Mouse (Mus musculus): ENCODE measurements around the gene Tmod3.

Gene Tmod3

GRCm38 (mm10) chr9:75559512-75560012, at the start of gene Tmod3:
Gene Tmod3 (minus strand): TSS chr9:75559657.
- DNase-seq: peak; percentile 95

GRCm38 (mm10) chr9:75607496-75607895, 48.0 kb upstream of the Tmod3 start:
- DNase-seq: no peak

DNA sequence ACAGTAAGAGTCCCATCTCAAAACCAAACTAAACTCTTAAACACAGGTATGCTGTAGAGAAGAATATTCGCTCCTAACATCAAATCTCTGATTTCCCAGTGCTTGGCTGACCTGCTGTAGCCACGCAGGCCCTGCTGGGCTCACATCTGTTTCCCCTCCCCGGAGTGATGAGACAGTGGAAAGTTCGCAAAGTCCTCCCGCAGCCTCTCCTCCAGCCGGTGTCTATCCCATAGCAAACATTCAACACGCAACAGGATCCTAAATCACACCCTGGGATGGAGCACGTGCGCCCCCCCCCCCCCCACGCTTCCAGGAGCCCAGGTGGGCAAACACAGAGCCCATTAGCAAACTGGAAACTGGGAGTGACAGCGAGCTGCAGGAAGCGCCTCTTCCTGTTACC, 42.1 kb upstream of the Tmod3 start:
- DNase-seq: no peak

DNA sequence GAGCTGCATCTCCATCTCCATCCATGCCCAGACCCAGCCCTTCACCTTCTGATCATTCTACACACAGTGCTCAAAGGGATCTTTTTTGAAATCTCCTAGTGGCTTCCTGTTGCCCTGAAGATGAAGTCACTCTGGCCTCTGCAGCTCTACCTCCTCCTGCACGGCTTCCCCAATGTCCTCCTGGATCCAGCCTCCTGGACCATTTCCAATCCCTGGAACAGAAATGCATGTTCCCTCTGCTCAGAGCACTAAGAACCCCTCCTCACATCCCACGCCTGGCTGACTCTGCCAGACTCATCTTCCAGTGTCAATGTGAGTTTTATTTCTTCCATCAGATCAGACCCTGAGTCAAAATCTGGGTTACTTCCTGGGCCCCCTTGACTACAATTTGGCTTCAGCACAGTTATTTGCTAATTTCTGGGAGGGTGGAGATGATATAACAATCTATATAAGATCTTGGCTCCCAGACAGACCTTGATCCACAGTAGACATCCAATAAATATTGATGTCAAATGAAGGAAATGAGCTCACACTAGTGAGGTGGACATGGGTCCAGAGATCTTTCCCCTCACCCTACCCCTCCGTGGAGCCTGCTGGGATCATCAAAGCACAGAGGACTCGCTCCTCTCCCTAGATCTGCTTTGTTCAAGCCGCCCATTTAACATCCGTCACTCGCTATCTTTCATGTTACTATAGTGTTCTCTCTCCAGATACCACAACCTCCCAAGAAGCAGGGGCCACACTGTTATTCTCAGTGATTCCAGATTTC, 40.9 kb upstream of the Tmod3 start:
- DNase-seq: no peak

DNA sequence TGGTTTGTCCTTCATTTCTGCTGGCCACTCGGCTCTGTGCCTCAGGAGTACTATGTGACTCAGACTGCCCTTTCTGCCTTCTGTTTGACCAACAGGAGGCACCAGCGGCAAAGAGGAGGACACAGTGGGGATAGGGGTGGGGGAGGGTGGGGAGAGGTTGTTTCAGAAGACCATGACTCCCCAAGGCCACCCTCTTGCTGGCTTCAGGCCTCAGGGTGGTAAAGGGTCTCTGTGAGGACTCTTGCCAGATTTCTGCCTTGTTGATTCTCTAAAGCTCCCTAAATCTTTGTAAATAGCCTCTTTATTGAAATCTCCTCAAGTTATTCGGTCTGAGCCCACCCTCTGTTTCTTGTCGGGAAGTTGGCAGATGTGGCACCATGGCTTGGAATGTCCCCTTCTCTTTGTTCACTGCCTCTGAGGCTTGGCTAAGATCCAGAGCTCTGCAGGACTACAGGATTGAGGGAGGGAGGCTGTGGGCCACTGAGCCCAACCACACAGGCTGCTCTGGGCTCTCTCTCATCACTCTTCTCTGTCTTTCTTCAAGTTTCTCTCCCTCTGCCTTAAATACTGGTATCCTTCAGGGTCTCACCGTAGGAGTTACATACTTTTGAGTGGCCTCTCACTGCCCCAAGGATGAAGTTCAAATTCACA, 39.9 kb upstream of the Tmod3 start:
- peak; percentile 43 for DNase-seq

DNA sequence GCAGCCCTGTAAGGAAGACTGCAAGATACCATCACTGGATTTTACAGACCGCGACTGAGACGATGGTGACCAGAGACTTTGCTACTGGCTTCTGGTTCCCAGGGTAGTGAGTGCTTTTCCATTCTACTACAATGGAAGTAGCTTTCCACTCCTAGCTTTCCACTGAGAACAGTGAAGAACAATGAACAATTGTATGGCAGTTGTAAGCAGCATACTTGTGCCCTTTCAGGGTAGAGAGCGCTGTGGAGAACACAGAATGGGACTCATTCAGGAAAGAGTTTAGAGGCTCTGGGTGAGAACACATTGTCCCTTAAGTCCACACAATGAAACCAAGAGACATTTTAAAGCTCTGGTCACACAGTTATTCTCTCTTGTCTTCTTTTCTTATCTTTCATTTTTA, 38.1 kb upstream of the Tmod3 start:
- DNase-seq: no peak

DNA sequence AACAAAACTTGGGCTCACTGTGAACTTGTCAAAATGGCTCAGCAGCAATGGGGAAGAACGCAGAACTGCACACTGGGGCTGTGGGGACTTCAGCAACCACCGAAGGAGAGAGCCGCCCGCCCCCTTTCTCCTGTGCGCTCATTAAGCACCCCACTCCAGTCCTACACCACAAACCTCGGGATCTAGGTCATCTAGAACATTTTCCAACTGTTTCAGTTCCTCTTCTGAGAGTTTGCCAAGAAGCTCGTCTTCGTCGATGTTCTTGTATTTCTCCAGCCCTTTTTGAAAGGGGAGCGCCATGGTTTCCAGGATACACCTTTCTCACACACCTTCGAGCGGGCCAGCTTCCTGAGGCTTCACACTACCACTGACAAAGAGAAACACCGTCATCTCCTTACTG, 37.6 kb upstream of the Tmod3 start:
- DNase-seq: no peak

- DNase-seq: no peak
Measured at GRCm38 (mm10) chr9:75593481-75593880, 34.0 kb upstream of the Tmod3 start.

- no peak for DNase-seq
Measured at GRCm38 (mm10) chr9:75589850-75590790, 30.7 kb upstream of the Tmod3 start.

GRCm38 (mm10) chr9:75581694-75582350, 22.4 kb upstream of the Tmod3 start:
- no peak for DNase-seq

- DNase-seq: no peak
Measured at GRCm38 (mm10) chr9:75579321-75579720, 19.9 kb upstream of the Tmod3 start.

DNA sequence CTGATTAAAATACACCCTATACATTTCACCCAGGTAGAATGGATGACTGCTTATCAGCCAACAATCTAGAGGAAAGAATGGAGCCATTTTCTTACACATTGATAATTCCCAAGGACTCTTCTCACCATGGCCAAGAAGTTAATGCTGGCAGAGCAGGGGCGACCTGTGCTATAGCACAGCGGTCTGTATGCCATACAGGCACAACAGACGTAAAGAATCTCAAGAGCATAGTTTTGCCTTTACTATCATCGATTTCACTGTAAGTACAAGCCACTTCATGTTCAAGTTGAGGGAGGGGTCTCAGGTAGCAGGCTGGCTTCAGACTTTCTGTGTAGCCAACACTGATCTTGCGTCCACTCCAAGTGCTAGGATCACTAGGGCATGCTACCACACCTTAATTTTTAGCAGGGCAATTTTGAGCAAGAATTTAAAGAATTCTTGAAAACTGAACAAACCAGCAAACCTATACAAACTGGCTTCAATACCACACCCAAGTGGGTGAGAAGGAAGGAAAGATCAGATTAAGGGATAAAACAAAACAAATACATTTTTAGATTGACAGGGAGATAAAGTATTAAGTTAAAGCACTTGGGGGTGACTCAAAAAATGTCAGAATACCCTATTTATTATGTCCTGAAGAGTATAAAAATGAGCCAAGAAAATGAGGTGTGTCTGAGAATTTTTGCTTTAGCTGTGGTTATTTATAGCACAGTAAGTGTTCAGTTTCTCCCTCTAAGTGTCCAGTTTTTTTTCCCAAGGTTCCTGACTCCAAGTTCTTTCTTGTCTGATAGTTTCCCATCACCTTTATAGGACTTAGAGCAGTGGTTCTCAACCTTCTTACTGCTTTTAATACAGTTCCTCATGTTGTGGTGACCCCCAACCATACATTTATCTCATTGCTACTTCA, 11.8 kb upstream of the Tmod3 start:
- DNase-seq: no peak

- DNase-seq: no peak
Measured at GRCm38 (mm10) chr9:75568399-75568798, 8.9 kb upstream of the Tmod3 start.

- no peak for DNase-seq
Measured at GRCm38 (mm10) chr9:75564892-75565291, 5.4 kb upstream of the Tmod3 start.

GRCm38 (mm10) chr9:75563622-75564021, 4.2 kb upstream of the Tmod3 start:
- DNase-seq: no peak

DNA sequence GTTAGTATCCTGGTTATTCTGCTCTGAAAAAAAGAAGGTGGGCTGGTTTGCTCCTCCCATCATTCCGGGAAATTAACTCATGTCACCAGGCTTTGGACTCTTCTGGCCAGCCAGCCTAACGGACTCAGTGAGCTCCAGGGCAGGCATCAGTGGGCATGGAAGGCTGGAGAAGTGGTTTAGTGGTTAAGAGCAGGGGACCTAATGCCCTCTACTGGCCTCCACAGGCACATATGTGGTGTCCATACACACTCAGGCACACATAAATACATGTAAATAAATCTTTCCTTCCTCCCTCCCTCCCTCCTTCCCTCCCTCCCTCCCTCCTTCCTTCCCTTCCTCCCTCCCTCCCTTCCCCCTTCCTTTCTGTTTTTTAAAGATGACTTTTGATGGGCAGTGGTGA, 3.7 kb upstream of the Tmod3 start:
- DNase-seq: no peak

- DNase-seq: no peak
Measured at GRCm38 (mm10) chr9:75561040-75561669, 1.7 kb upstream of the Tmod3 start.

DNA sequence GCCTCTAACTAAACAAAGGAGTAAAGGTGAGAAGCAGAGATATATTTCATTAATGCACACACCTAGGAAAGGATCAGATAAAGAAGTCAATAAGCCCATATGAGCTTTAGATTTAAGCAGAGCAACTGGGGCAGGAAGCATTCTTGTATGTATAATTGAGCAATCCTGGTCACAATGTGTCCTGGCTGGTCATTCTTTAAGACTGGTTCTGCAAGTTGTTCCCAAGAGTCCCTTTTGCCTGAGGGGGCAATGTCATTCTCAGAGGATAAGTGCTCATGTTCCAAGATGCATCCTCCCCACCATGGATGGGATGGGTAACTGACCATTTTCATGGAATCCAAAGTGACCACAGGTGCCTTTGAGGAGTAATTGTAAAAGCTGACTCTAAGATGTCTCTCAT, 896 bp upstream of the Tmod3 start:
- no peak for DNase-seq

GRCm38 (mm10) chr9:75558812-75559511, 495 bp downstream of the Tmod3 start:
- no peak for DNase-seq

DNA sequence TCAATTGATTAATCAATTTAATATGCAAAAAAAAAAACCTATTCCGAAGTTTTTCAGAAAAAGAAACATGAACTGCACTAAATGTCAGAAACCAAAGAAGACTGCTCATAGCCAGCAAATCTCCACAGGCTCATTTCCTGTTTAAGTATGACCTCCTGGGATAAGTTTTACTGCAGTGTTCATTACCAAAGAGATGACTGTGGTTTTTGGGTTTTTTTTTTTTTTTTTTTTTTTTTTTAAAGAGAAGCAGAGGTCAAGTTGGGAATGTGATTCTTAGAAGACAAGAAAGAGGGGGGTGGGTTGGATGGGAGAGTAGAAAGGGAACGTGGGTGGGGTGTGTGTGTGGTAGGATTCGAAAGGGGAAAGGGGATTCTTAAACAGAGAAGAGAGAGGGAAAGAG, 1.1 kb downstream of the Tmod3 start:
- DNase-seq: no peak

All from right cerebral cortex, postnatal 4 days (tissue).